ENCODE assay signal across 21 mouse cellular contexts in the genomic region with DNA sequence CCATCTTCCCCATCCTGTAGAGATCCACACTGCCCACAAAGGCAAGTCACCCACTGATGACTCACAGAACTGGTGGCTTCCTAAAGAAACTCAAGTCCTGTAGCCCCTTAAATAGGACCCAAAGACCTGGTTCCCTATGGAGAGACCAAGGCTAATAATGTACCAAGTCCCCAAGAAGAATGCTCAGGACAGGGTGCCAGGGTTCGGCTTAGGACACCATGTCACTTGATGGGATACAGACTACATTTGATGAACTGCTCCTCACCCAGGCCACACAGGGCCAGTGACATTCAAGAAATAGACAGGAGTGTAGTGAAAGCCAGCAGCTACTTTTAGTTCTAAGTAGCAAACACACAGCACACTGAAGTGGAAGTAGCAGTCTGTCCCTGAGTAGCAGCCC. TPM values are rescaled to one million over a fixed set of nuclear protein-coding genes. Genes with fewer than 3 reads are reported as not detected.
DNase-seq lines count a peak whose midpoint lies in the region; ATAC-seq and TF ChIP-seq lines count a peak whose summit lies in the region.
"Had no signal": no experiment of that assay in that cellular context is flagged by ENCODE, and none has a peak within 500 bp of the region (broad histone marks: within the 10 kb centered on the region; RNA-seq: fewer than 3 reads in every experiment).

No protein-coding gene starts in this region.

- TF ChIP-seq POLR2A in myocyte (IDR thresholded peaks at IDR 0.05; ENCODE audit: insufficient read length, low read depth), result no peak

- H3K4me2 ChIP-seq in heart, postnatal 0 days (ENCODE audit: low read depth, low read length), result no peak overlapping the region
- no peak overlapping the region for H3K4me2 ChIP-seq in midbrain, embryonic 16.5 days (ENCODE audit: low read length)
- peak overlapping the region; percentile 61 for H3K4me2 ChIP-seq in myocyte (ENCODE audit: low read depth)
- H3K4me2 ChIP-seq: forebrain, embryonic 15.5 days; heart, embryonic 11.5 days; hindbrain, embryonic 14.5 days; intestine, embryonic 15.5 days; limb, embryonic 15.5 days; lung, embryonic 14.5 days had no signal

- WGBS in heart, postnatal 0 days, result 74% methylated on average over 1 of the region's 1 CpGs
- WGBS in midbrain, embryonic 10.5 days, result 91% methylated on average over 1 of the region's 1 CpGs
- WGBS in midbrain, embryonic 16.5 days, result 96% methylated on average over 1 of the region's 1 CpGs

- no peak for TF ChIP-seq EP300 in heart, postnatal 0 days (IDR thresholded peaks at IDR 0.05; ENCODE audit: low read depth)

- DNase-seq in heart, postnatal 0 days (ENCODE audit: low spot score), result no peak
- DNase-seq in heart, postnatal 10 days, result no peak
- no peak for DNase-seq in midbrain, embryonic 10.5 days (ENCODE audit: low spot score)
- no peak for DNase-seq in left cerebral cortex, postnatal 36 days (ENCODE audit: low spot score in 2 of 2)
- DNase-seq: adrenal gland, adult 2 months; cerebellum, adult 11-12 months; cerebellum, postnatal 25 days; kidney, postnatal 14 days; lung, embryonic 14.5 days; thymus, postnatal 4 days had no signal

- H3K9ac ChIP-seq in heart, postnatal 0 days (replicated peaks; ENCODE audit: low read depth, low read length), result no peak overlapping the region
- no peak overlapping the region for H3K9ac ChIP-seq in midbrain, embryonic 16.5 days (ENCODE audit: low read depth, low read length)
- H3K9ac ChIP-seq: forebrain, embryonic 15.5 days; hindbrain, embryonic 14.5 days; intestine, embryonic 15.5 days; limb, embryonic 15.5 days; lung, embryonic 14.5 days had no signal

- 0 out of 2 replicates have a peak overlapping the region, but pooled peaks have one; percentile 23 for H3K27ac ChIP-seq in heart, postnatal 0 days (ENCODE audit: low read depth)
- H3K27ac ChIP-seq in midbrain, embryonic 10.5 days (replicated peaks), result peak overlapping the region; percentile 38; the same call in 1 of the 2 replicates
- H3K27ac ChIP-seq in midbrain, embryonic 16.5 days (ENCODE audit: low read length), result no peak overlapping the region
- H3K27ac ChIP-seq: forebrain, embryonic 15.5 days; hindbrain, embryonic 14.5 days; intestine, embryonic 15.5 days; limb, embryonic 15.5 days had no signal

- H3K4me1 ChIP-seq in heart, postnatal 0 days (ENCODE audit: control insufficient read depth, insufficient read depth), result peaks cover 11% of the 10 kb centered on the region; the same call in 1 of the 2 replicates
- H3K4me1 ChIP-seq in midbrain, embryonic 10.5 days, result peaks cover 48% of the 10 kb centered on the region
- H3K4me1 ChIP-seq in midbrain, embryonic 16.5 days (ENCODE audit: control insufficient read depth, insufficient read depth, low read length), result peaks cover 5% of the 10 kb centered on the region; the same call in 1 of the 2 replicates

- no peak overlapping the region for H3ac ChIP-seq in myocyte (ENCODE audit: control insufficient read depth, insufficient read length)

- H3K9me3 ChIP-seq in heart, postnatal 0 days (replicated peaks; ENCODE audit: control insufficient read depth, low read length), result no peaks in the 10 kb centered on the region
- H3K9me3 ChIP-seq in midbrain, embryonic 10.5 days (replicated peaks), result no peaks in the 10 kb centered on the region
- no peaks in the 10 kb centered on the region for H3K9me3 ChIP-seq in midbrain, embryonic 16.5 days (replicated peaks; ENCODE audit: control insufficient read depth, low read length, poor library complexity, severe bottlenecking)
- H3K9me3 ChIP-seq: embryonic facial prominence, embryonic 10.5 days; forebrain, embryonic 15.5 days; intestine, embryonic 15.5 days; limb, embryonic 15.5 days had no signal

- no peak for ATAC-seq in heart, postnatal 0 days (ENCODE audit: insufficient read depth, low read depth)
- no peak for ATAC-seq in midbrain, embryonic 16.5 days
- ATAC-seq in common myeloid progenitor, adult 5-6 weeks (replicated peaks; ENCODE audit: low read depth, poor library complexity, severe bottlenecking), result 0 out of 2 replicates have a peak, but pooled peaks have one; percentile 24
- ATAC-seq: forebrain, embryonic 15.5 days; intestine, embryonic 15.5 days had no signal

- H3K36me3 ChIP-seq in heart, postnatal 0 days (replicated peaks; ENCODE audit: control insufficient read depth, insufficient read depth, low read length), result peaks cover 26% of the 10 kb centered on the region
- H3K36me3 ChIP-seq in midbrain, embryonic 10.5 days, result no peaks in the 10 kb centered on the region
- H3K36me3 ChIP-seq in midbrain, embryonic 16.5 days (ENCODE audit: control insufficient read depth, insufficient read depth, low read length), result no peaks in the 10 kb centered on the region
- H3K36me3 ChIP-seq in myocyte (ENCODE audit: control insufficient read depth, insufficient read depth), result no peaks in the 10 kb centered on the region
- H3K36me3 ChIP-seq: forebrain, embryonic 15.5 days; intestine, embryonic 15.5 days had no signal

- H3K4me3 ChIP-seq in heart, postnatal 0 days (ENCODE audit: low read depth, low read length), result no peak overlapping the region
- no peak overlapping the region for H3K4me3 ChIP-seq in midbrain, embryonic 10.5 days
- H3K4me3 ChIP-seq in midbrain, embryonic 16.5 days (ENCODE audit: low read depth, low read length), result no peak overlapping the region
- no peak overlapping the region for H3K4me3 ChIP-seq in myocyte
- H3K4me3 ChIP-seq: embryonic facial prominence, embryonic 10.5 days; erythroblast, embryonic 14.5 days; forebrain, embryonic 15.5 days; intestine, embryonic 15.5 days; limb, embryonic 15.5 days had no signal

- TF ChIP-seq CTCF in heart, postnatal 0 days (IDR thresholded peaks at IDR 0.05; ENCODE audit: low read depth), result no peak

- H3K27me3 ChIP-seq in heart, postnatal 0 days (ENCODE audit: control insufficient read depth, insufficient read depth, low read length), result no peaks in the 10 kb centered on the region
- H3K27me3 ChIP-seq in midbrain, embryonic 10.5 days (ENCODE audit: low read depth, poor library complexity, severe bottlenecking), result peaks cover 16% of the 10 kb centered on the region
- no peaks in the 10 kb centered on the region for H3K27me3 ChIP-seq in midbrain, embryonic 16.5 days (ENCODE audit: control insufficient read depth, insufficient read depth, low read depth, low read length)
- no peaks in the 10 kb centered on the region for H3K27me3 ChIP-seq in myocyte (ENCODE audit: control insufficient read depth, insufficient read depth, insufficient read length)
- H3K27me3 ChIP-seq: forebrain, embryonic 15.5 days; intestine, embryonic 15.5 days; limb, embryonic 15.5 days had no signal

- H3K79me2 ChIP-seq in myocyte (ENCODE audit: control insufficient read depth, insufficient read depth), result no peaks in the 10 kb centered on the region

- intact Hi-C loops in heart, postnatal 10 days (cut with DNase I), result no loop called here
- intact Hi-C loops in left cerebral cortex, postnatal 36 days (cut with DNase I), result no loop called here

TF ChIP-seq in myocyte, 11 proteins besides CTCF, POLR2A, EP300 and RAD21:
- TF ChIP-seq TCF12 (IDR thresholded peaks at IDR 0.05; ENCODE audit: insufficient read depth, poor library complexity, severe bottlenecking) (no peak), E2F4 (IDR thresholded peaks at IDR 0.05; ENCODE audit: insufficient read depth) (no peak)

RNA-seq across cellular contexts. Expression of a gene that starts 26.4 kb away (rescaled TPM):
- 84.5 and 121 TPM in 2 replicates for total RNA-seq in heart, postnatal 0 days (2014; rRNA removed; ENCODE audit: low replicate concordance)
- 52.0 and 56.1 TPM in 2 replicates for polyA plus RNA-seq in heart, postnatal 0 days (2015; fragmentation: Nextera tagmentation; extraction: Ambion mirVana)
- 10 to 100 TPM; 28.6 to 30.4 TPM for total RNA-seq in heart, postnatal 10 days (2021)
- polyA plus RNA-seq in midbrain, embryonic 10.5 days (2016; fragmentation: Nextera tagmentation; extraction: Ambion mirVana), result 0.60 and 1.3 TPM in 2 replicates
- polyA plus RNA-seq in midbrain, embryonic 16.5 days (2015; fragmentation: Nextera tagmentation; extraction: Ambion mirVana), result 0.53 and 0.77 TPM in 2 replicates
- 1.7 TPM in 1 of 2 replicates, not detected in the other for total RNA-seq in common myeloid progenitor, adult 5-6 weeks (2017)
- 1.2 TPM for polyA plus RNA-seq in myocyte (2012; fragmentation: generic; extraction: Trizol)
- under 1 TPM in 1 of 2 experiments, not detected in 1; 0.30 TPM for total RNA-seq in left cerebral cortex, postnatal 36 days (2021)
- polyA plus RNA-seq: neural tube, embryonic 14.5 days had no signal

RNA-seq across cellular contexts. Expression of a gene that starts 45.2 kb away (rescaled TPM):
- total RNA-seq in heart, postnatal 0 days (2014; rRNA removed; ENCODE audit: low replicate concordance), result 71.3 and 71.6 TPM in 2 replicates
- 62.7 and 66.3 TPM in 2 replicates for polyA plus RNA-seq in heart, postnatal 0 days (2015; fragmentation: Nextera tagmentation; extraction: Ambion mirVana)
- 10 to 100 TPM; 40.2 to 41.7 TPM for total RNA-seq in heart, postnatal 10 days (2021)
- 114 and 116 TPM in 2 replicates for polyA plus RNA-seq in midbrain, embryonic 10.5 days (2016; fragmentation: Nextera tagmentation; extraction: Ambion mirVana)
- polyA plus RNA-seq in midbrain, embryonic 16.5 days (2015; fragmentation: Nextera tagmentation; extraction: Ambion mirVana), result 129 and 132 TPM in 2 replicates
- total RNA-seq in common myeloid progenitor, adult 5-6 weeks (2017), result 34.9 and 50.2 TPM in 2 replicates
- 89.2 TPM for polyA plus RNA-seq in myocyte (2012; fragmentation: generic; extraction: Trizol)
- total RNA-seq in left cerebral cortex, postnatal 36 days (2021), result 10 to 100 TPM; 48.7 to 53.4 TPM

Comparison
In these comparisons a context has a peak if more than half of its experiments do, and no peak if none do; other contexts are left out.
1. RNA of a gene that starts 26.4 kb away (total RNA-seq): 84.5 to 121 TPM in heart, postnatal 0 days and 28.6 to 30.4 TPM in heart, postnatal 10 days; 1.7 TPM in common myeloid progenitor, adult 5-6 weeks and 0.30 TPM in left cerebral cortex, postnatal 36 days; every median in the first group is over 10 times any median in the second.